Mouse (Mus musculus) thymus, adult 2 months (tissue): Measurements from ENCODE around the gene Tvp23b.

Experiments
- CTCF ChIP-seq: fragments of 200-500 bp; IDR thresholded peaks from 2 replicates; pipeline ENCODE4 v1.5.1; 2012; ENCODE audit warnings: mild to moderate bottlenecking, control low read depth, low read length, moderate library complexity, borderline replicate concordance; ENCODE audit not compliant: control insufficient read depth, poor library complexity, insufficient read depth; ENCODE audit errors: extremely low read depth
- POLR2A ChIP-seq: fragments of 200-500 bp; IDR thresholded peaks from 2 replicates; pipeline ENCODE4 v1.6.1; 2012; ENCODE audit warnings: mild to moderate bottlenecking, low read length, control low read depth, moderate library complexity; ENCODE audit not compliant: control insufficient read depth, poor library complexity, insufficient read depth; ENCODE audit errors: extremely low read depth

- TF ChIP-seq CTCF (no peak), POLR2A (no peak)
These were observed 3.6 kb upstream of the Tvp23b start for GRCm38 (mm10) chr11:62875696-62876095.
